Mouse (Mus musculus): ENCODE results near the gene Sp9. TPM values are rescaled to one million over a fixed set of nuclear protein-coding genes. Genes with fewer than 3 reads are reported as not detected.

Gene Sp9
- 2.2 and 2.7 TPM in 2 replicates for polyA plus RNA-seq (2016; fragmentation: Nextera tagmentation; extraction: Ambion mirVana)

DNA sequence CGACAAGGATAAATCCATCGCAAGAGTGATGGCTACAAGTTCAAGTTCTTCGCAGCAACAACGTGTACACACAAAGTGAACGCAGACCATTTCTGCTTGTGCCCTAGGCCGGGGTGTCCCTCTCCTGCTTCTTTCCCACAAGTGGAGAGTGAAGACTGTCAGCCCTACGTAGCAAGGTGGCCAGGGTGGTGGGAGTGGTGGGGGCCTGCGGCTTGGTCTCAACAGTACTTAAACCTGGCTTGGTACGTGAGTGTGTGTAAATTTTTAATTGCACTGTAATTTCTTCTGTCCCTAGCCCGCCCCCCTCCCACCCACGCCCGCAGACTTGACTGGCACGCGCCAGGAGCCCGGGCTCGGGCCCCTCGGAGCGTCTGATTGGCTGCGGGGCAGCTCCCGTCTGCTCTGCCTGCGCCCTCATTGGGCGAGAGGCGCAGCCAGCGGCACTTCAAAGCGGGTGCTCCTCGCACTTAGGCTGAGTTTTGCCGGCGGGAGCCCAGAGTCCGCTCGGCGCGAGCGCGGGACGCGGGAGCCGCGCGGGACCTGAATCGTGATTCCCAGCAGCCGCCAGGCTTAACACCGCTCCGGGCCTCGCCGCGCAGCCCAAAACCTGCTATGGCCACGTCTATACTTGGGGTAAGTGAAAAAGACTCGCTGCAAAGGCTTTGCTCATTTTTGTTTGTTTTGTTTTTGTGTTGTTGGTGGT lies at the start of gene Sp9:
Gene Sp9, plus strand, starts transcription at position 467 of the 703 bp plus-strand sequence.
- no peak within 1 kb of the TSS for H3K27ac ChIP-seq

DNA sequence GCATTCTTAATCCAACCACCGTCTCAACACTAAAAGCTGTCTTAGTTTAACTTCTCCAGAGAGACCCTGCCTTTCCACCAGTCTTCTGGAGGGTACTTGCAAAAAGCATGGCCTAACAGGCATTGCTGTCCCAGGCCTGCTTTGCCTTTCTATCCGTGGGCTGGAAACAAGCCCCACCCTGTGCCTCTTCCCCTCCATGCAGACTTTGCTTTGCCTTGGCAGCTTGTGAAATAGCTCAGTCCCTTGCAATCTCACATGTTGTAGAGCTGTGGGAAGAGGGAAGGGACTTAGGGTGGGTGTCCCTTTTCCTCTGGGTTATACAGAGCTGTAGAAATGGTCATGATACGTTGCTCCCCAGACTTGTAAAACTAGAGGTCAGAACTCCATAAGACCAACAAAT lies 40.6 kb upstream of the Sp9 start:
- Histone ChIP-seq H3K9ac (no peak overlapping the region), H3K9me3 (no peaks in the 10 kb centered on the region), H3K4me1 (no peaks in the 10 kb centered on the region), H3K4me2 (replicated peaks) (no peak overlapping the region), H3K4me3 (no peak overlapping the region), H3K36me3 (no peaks in the 10 kb centered on the region), H3K27ac (no peak overlapping the region), H3K27me3 (replicated peaks) (no peaks in the 10 kb centered on the region)
- WGBS = 69% methylated on average over 3 of the region's 3 CpGs
- no peak for ATAC-seq (ENCODE audit: low FRiP score, low read depth)

More for the DNA sequence above, at the start of gene Sp9:
- peak within 1 kb of the TSS; percentile 53; the same call in 1 of the 2 replicates for H3K9ac ChIP-seq
- H3K4me3 ChIP-seq = peak within 1 kb of the TSS; percentile 40
- peak; percentile 85 for ATAC-seq (ENCODE audit: low FRiP score, low read depth)
- no peaks in the 10 kb centered on the region for H3K9me3 ChIP-seq
- peak within 1 kb of the TSS; percentile 62 for H3K4me2 ChIP-seq (replicated peaks)
- peaks cover 77% of the 10 kb centered on the region for H3K27me3 ChIP-seq (replicated peaks)
- peaks cover 38% of the 10 kb centered on the region for H3K4me1 ChIP-seq
- WGBS = under 1% methylated on average over 45 of the region's 48 CpGs
- H3K36me3 ChIP-seq = no peaks in the 10 kb centered on the region

DNA sequence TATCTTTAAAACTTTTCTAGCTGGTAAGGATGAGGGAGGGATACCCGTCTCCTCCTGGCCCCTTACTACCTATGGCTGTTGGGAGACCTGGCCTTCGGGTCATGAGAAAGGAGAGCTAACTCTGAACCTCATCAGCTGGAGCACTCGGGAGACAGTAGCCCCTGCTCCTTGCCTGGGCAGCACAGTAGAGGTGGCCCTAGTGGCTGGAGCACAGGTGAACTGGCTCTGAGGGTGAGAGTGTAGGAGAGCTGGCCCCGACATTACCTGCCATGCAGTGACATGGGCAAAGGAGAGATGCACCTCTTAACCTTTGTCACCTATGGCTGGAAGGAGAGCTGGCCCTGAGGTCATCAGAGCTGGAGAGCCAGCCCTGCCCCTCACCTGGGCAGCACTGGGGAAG lies 30.4 kb upstream of the Sp9 start:
- Histone ChIP-seq H3K4me3 (no peak overlapping the region), H3K4me2 (replicated peaks) (no peak overlapping the region), H3K27me3 (replicated peaks) (no peaks in the 10 kb centered on the region), H3K9ac (no peak overlapping the region), H3K27ac (no peak overlapping the region), H3K36me3 (no peaks in the 10 kb centered on the region), H3K4me1 (no peaks in the 10 kb centered on the region), H3K9me3 (no peaks in the 10 kb centered on the region)
- 88% methylated on average over 4 of the region's 4 CpGs for WGBS
- ATAC-seq (ENCODE audit: low FRiP score, low read depth) = no peak

DNA sequence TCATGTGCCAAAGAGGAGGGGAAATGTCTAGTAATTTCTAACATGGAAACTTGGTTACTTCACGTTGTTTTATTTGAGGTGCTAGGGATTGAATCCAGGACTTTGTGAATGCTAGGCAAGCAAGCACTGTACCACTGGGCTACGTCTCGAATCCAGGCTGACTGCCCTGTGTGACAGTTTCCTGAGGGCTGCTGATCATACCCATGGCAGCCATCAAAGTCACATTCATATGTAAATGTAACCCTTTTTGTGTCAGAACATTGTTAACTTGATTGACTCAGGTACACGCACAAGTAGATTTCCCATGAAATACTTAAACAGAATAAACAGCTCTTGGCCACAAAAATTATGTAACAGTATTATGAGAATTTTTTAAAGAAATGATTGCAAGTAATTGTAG lies 23.0 kb upstream of the Sp9 start:
- Histone ChIP-seq H3K9me3 (no peaks in the 10 kb centered on the region), H3K4me1 (no peaks in the 10 kb centered on the region), H3K36me3 (no peaks in the 10 kb centered on the region), H3K4me2 (replicated peaks) (no peak overlapping the region), H3K4me3 (no peak overlapping the region), H3K9ac (no peak overlapping the region), H3K27ac (no peak overlapping the region), H3K27me3 (replicated peaks) (no peaks in the 10 kb centered on the region)
- no peak for ATAC-seq (ENCODE audit: low FRiP score, low read depth)
- WGBS = 47% methylated on average over 4 of the region's 4 CpGs

DNA sequence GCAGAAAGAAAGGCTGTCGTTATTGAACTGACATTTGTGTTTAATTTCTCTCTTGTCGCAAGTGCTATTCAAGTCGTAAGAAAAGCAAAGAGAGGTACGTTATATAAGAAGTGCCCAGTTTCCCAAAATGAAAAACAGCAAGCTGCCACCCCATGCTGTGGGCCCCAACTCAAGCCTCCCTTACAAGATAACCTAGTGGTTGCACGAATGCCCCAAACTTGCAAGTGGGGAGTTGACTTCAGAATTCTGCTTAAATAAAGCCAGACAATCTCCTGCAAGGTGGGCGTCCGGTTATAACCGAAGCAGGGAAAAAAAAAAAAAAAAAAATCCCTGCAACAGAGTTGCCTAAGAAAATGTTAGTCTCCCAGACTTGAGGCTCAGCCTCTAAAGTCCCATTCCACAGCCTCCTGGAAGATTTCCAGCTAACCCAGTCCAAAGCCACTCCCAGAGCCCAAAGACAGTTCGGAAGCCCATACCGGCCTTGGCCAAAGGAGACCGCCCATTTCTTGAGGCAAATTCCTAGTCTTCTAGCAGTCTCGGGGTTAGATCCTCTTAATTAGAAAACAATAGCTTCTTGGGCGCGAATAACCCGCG lies 8.5 kb upstream of the Sp9 start:
- no peak overlapping the region for H3K27ac ChIP-seq
- WGBS = 7% methylated on average over 16 of the region's 16 CpGs
- H3K9me3 ChIP-seq = no peaks in the 10 kb centered on the region
- peak overlapping the region; percentile 29 for H3K4me3 ChIP-seq
- ATAC-seq (ENCODE audit: low FRiP score, low read depth) = no peak
- H3K4me1 ChIP-seq = peaks cover 7% of the 10 kb centered on the region; the same call in 1 of the 2 replicates
- no peaks in the 10 kb centered on the region for H3K36me3 ChIP-seq
- H3K9ac ChIP-seq = no peak overlapping the region
- peak overlapping the region; percentile 58 for H3K4me2 ChIP-seq (replicated peaks)
- peaks cover 63% of the 10 kb centered on the region for H3K27me3 ChIP-seq (replicated peaks)

DNA sequence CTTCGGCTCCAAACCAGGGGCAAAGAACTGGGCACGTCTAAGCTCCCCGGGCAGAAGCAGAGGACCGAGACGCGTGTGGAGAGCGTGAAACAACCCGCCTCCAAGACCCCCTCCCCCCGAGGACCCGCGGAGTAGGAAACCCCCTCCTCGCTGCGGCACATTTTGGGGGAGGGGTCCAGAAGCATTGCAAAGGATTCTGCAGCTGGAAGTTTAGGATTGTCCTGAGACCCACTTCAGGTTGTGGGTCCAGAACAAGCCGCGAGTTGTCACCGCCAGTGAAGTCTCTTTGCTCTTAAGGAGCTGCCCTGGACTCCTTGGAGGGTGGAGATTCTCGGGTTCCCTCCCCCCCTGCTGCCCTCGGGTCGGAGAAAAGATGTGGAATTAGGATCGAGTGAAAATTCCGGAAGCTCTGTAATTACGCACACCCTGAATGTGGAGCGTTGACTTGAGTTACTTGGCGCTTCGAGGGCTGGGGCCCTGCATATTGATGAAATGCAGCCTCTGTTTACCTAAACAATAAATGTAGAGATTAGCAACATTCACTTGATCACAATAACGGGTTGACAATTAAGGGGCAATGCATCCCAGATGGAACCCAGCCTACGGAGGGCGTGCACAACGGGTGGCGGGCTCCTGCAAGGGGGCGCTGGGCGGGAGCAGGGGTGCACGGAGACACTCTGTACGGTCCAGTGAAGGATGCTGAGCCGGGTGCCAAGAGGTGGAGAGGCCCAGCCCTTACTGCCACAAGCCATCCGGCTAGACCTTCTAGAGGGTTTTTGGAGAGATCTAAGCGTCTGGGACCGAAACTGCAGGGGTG lies 7.7 kb upstream of the Sp9 start:
- no peaks in the 10 kb centered on the region for H3K9me3 ChIP-seq
- no peaks in the 10 kb centered on the region for H3K36me3 ChIP-seq
- ATAC-seq (ENCODE audit: low FRiP score, low read depth) = no peak
- no peak overlapping the region for H3K27ac ChIP-seq
- peaks cover 69% of the 10 kb centered on the region for H3K27me3 ChIP-seq (replicated peaks)
- peaks cover 7% of the 10 kb centered on the region; the same call in 1 of the 2 replicates for H3K4me1 ChIP-seq
- peak overlapping the region; percentile 58 for H3K4me2 ChIP-seq (replicated peaks)
- H3K4me3 ChIP-seq = peak overlapping the region; percentile 29
- WGBS = 1% methylated on average over 38 of the region's 38 CpGs
- no peak overlapping the region for H3K9ac ChIP-seq

DNA sequence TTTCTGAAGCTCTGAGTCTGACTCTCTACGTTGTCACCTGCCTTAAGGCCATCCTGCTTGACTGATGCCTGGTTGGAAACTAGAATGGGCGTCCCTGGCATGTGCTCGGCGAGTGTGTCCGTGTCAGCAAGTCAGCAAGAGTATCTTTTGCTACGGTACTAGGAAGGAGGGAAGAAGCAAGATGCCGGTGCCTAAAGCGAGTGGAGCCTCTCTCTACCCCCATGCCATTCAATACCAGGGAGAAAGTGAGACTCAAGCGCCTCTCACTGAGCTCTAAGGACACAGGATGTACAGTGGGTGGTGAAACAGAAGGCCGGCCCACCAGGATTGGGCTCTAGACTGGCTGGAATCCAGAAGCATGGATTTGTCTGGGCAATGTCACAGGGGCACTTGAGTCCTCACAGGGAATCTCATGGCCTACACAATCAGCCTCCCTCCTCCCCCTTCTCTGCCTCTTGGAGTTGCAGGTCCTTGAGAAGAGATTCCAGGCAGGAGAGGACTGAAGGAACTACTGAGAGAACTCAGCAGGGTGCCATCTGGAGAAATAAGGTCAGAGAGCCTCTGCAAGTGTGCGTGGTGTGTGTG lies 7.0 kb upstream of the Sp9 start:
- H3K9me3 ChIP-seq = no peaks in the 10 kb centered on the region
- no peak overlapping the region for H3K9ac ChIP-seq
- peak overlapping the region; percentile 29; the same call in 1 of the 2 replicates for H3K4me3 ChIP-seq
- H3K27ac ChIP-seq = no peak overlapping the region
- WGBS = 10% methylated on average over 11 of the region's 11 CpGs
- peak overlapping the region; percentile 58 for H3K4me2 ChIP-seq (replicated peaks)
- peaks cover 76% of the 10 kb centered on the region for H3K27me3 ChIP-seq (replicated peaks)
- H3K4me1 ChIP-seq = peaks cover 8% of the 10 kb centered on the region; the same call in 1 of the 2 replicates
- no peaks in the 10 kb centered on the region for H3K36me3 ChIP-seq
- ATAC-seq (ENCODE audit: low FRiP score, low read depth) = no peak

DNA sequence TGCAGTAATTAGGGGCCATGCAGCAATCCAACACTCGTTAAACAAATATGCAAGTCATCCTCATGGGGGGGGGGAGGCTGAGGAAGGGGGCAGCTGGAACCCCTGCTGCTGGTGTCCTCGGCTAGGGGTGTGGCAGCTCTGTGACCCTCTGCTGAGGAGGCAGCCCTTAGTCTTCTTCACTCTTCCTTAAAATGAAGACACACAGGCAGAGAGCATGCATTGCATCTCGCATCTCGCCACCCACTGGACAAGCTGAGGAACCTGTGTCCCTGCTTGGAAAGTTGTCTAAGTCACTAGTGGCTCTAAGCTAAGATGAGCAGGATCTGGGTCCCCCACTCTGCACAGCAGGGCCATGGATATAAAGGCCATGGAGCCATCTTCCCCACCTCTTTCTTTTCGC lies 5.7 kb upstream of the Sp9 start:
- Histone ChIP-seq H3K9ac (no peak overlapping the region), H3K4me1 (peaks cover 13% of the 10 kb centered on the region; the same call in 1 of the 2 replicates)
- WGBS = under 1% methylated on average over 5 of the region's 5 CpGs

DNA sequence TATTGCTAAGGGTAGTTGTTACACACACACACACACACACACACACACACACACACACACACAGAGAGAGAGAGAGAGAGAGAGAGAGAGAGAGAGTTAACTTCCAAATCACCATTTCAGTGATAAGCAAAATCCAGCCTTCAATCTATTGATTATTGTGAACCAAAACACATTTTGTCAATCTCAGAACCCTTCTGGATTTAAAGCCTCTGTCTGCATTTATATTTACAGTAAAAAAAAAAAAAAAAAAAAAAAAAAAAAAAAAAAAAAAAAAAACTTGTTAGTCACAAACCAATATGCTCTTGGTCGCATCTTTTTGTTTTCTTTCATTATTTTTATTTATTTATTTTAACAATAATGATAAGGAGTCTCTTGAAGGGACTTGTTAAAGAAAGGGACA lies 5.1 kb upstream of the Sp9 start:
- Histone ChIP-seq H3K9ac (no peak overlapping the region), H3K27me3 (replicated peaks) (peaks cover 94% of the 10 kb centered on the region), H3K4me1 (peaks cover 18% of the 10 kb centered on the region; the same call in 1 of the 2 replicates), H3K9me3 (no peaks in the 10 kb centered on the region), H3K4me2 (replicated peaks) (no peak overlapping the region), H3K36me3 (no peaks in the 10 kb centered on the region), H3K4me3 (no peak overlapping the region), H3K27ac (no peak overlapping the region)
- WGBS = 56% methylated on average over 1 of the region's 1 CpGs
- ATAC-seq (ENCODE audit: low FRiP score, low read depth) = no peak

More for the DNA sequence above, 5.7 kb upstream of the Sp9 start:
- no peaks in the 10 kb centered on the region for H3K9me3 ChIP-seq
- H3K4me2 ChIP-seq (replicated peaks) = no peak overlapping the region
- H3K36me3 ChIP-seq = no peaks in the 10 kb centered on the region
- ATAC-seq (ENCODE audit: low FRiP score, low read depth) = peak; percentile 19; the same call in 1 of the 2 replicates
- H3K4me3 ChIP-seq = no peak overlapping the region
- H3K27ac ChIP-seq = no peak overlapping the region
- peaks cover 89% of the 10 kb centered on the region for H3K27me3 ChIP-seq (replicated peaks)

DNA sequence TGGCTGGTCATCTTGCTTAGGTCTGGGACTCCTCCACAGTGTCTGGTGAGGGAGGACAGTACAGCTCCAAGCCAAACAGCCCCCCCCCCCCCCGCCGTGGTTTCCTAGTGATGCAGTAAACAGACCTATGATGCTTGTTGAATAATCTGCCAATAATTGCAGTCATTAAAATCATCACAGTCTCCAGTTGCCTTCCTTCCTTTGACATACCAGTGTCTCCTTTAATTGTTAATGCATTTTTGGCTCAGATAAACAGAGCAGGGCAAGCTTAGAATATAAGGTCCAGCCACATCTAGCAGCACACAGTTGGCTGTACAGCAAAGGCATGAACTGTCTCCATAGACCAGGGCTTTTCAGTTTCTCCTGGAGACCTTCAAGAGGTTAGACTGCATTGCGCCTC lies 4.5 kb upstream of the Sp9 start:
- H3K4me3 ChIP-seq = no peak overlapping the region
- H3K4me1 ChIP-seq = peaks cover 22% of the 10 kb centered on the region; the same call in 1 of the 2 replicates
- no peak overlapping the region for H3K27ac ChIP-seq
- H3K36me3 ChIP-seq = no peaks in the 10 kb centered on the region
- 14% methylated on average over 3 of the region's 3 CpGs for WGBS
- H3K4me2 ChIP-seq (replicated peaks) = no peak overlapping the region
- ATAC-seq (ENCODE audit: low FRiP score, low read depth) = no peak
- H3K9ac ChIP-seq = no peak overlapping the region
- H3K9me3 ChIP-seq = no peaks in the 10 kb centered on the region
- H3K27me3 ChIP-seq (replicated peaks) = peaks cover 93% of the 10 kb centered on the region

DNA sequence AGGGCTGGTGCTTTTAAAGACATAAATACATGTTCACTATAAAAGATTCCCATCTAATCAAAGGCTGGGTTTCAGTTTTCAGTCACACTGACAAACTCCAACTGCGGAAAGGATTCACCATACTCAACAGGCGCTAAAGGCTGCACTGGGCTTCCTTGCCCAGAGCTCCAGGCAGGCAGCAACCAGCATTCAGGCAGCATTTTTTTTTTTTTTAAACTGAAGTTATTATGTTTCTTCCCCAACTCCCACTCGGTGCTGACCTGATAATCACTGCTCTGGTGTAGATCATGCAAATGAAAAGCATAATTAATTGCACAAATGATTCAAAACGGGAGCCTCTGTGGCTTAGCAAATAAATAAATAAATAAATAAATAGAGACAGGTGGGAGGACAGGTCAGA lies 3.9 kb upstream of the Sp9 start:
- H3K9ac ChIP-seq = no peak overlapping the region
- H3K27ac ChIP-seq = no peak overlapping the region
- H3K4me3 ChIP-seq = no peak overlapping the region
- ATAC-seq (ENCODE audit: low FRiP score, low read depth) = no peak
- H3K9me3 ChIP-seq = no peaks in the 10 kb centered on the region
- H3K27me3 ChIP-seq (replicated peaks) = peaks cover 93% of the 10 kb centered on the region
- no peaks in the 10 kb centered on the region for H3K36me3 ChIP-seq
- H3K4me2 ChIP-seq (replicated peaks) = no peak overlapping the region
- 1% methylated on average over 4 of the region's 4 CpGs for WGBS
- peaks cover 25% of the 10 kb centered on the region for H3K4me1 ChIP-seq

DNA sequence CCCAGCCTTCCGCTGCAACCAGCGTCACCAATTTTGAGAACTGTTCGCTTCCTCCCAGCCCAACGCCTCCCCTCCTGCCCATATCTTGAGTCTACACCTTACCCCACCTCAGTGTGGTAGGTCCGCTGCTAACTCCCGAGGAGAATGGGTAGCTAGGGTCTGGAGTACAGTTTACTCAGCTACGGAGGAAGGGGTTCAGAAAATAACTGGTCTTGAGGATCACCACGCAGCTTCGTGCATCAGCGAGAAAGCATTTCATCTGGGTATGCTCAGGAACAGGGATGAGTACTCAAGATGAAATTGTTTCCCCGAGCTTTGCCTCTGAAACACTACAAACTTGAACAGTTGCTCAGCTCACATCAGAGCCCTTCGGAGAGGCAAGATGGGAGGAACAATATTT lies 3.4 kb upstream of the Sp9 start:
- Histone ChIP-seq H3K4me1 (peaks cover 30% of the 10 kb centered on the region), H3K4me3 (no peak overlapping the region), H3K27me3 (replicated peaks) (peaks cover 93% of the 10 kb centered on the region), H3K9me3 (no peaks in the 10 kb centered on the region), H3K9ac (no peak overlapping the region), H3K36me3 (no peaks in the 10 kb centered on the region), H3K27ac (no peak overlapping the region), H3K4me2 (replicated peaks) (no peak overlapping the region)
- WGBS = 0% methylated on average over 12 of the region's 12 CpGs
- ATAC-seq (ENCODE audit: low FRiP score, low read depth) = no peak

All from neural tube, embryonic 12.5 days (tissue).